Mouse (Mus musculus) thymus, postnatal 0 days (tissue): ENCODE measurements around the gene Nup153. TPM values are rescaled to one million over a fixed set of nuclear protein-coding genes. Genes with fewer than 3 reads are reported as not detected.

Experiments
- DNase-seq: peaks from one replicate; pipeline ENCODE4 v3.0.0-alpha.2; 2015; ENCODE audit warnings: low spot score
- polyA plus RNA-seq: library from polyadenylated mRNA; unstranded; fragments of >200 nt; fragmentation: Nextera tagmentation; extraction: Ambion mirVana; gene quantifications from 2 replicates; pipeline ENCODE4 v1.2.1, GENCODE M21; 2015

Nup153 gene
- polyA plus RNA-seq: 19.5 and 22.2 TPM in 2 replicates

- peak; percentile 99 for DNase-seq
These were observed at the start of gene Nup153 for GRCm38 (mm10) chr13:46727837-46728268. Nup153 (minus strand) TSS chr13:46727940.

DNA sequence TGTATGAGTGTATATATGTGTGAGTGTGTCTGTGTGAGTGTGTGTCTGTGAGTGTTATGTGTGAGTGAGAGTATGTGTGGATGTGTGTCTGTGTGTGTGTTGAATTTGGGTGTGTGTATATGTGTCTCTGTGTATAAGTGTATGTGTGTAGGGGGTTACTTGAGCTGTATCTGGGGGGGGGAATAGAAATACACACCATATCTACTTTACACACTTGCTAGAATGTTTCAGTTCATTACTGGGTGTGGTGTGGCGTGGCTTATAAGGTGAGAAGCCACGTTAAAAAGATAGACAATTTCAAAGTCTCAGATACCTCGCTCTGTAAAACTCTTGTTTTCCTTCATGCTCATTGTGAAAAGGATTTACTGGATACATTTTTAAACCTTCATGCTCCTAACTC is 49.7 kb upstream of the Nup153 start:
- DNase-seq: no peak

- DNase-seq: no peak
These were observed 49.0 kb upstream of the Nup153 start for GRCm38 (mm10) chr13:46776636-46777305.

DNA sequence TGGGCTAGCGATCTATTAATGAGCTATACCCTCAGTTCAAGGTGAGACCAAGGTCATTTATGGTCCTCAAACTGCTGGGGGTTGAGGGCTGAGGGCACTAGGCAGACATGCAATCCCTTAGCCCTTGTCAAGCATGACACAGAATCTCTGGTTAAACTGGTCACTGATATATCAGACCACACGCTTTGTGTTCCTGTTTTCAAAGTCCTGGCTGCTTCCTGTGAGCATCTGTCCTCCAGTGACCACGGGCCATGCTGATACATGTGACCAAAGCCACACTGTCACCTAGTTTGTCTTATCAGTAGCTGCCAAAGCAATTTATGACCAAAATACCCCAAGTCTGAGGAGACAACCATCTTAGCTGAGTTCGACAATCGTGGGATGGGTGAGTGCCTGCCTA is 47.3 kb upstream of the Nup153 start:
- DNase-seq: no peak

- no peak for DNase-seq
These were observed 44.8 kb upstream of the Nup153 start for GRCm38 (mm10) chr13:46772581-46772980.

GRCm38 (mm10) chr13:46765361-46765760 is 37.6 kb upstream of the Nup153 start:
- no peak for DNase-seq

DNA sequence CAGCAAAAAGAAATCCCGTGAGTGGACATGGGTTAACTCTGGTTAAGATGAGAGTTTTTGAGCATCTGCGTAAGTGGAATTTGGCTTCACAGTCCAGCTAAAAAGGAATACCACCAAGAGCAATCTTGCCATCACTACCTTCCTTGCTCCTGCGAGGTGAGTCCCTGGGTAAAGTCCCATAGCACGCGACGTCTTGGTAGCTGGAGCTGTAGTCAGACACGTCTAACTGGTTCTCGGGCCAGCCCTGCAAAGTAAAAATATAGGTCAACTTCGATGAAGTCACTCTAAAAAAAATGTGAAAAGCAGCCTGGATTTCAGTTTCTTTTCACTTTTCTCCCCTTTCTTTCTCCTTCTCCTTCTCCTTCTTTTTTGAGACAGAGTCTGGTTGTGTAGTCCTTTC is 35.5 kb upstream of the Nup153 start:
- DNase-seq: no peak

- DNase-seq: no peak
These were observed 33.2 kb upstream of the Nup153 start for GRCm38 (mm10) chr13:46760921-46761320.

DNA sequence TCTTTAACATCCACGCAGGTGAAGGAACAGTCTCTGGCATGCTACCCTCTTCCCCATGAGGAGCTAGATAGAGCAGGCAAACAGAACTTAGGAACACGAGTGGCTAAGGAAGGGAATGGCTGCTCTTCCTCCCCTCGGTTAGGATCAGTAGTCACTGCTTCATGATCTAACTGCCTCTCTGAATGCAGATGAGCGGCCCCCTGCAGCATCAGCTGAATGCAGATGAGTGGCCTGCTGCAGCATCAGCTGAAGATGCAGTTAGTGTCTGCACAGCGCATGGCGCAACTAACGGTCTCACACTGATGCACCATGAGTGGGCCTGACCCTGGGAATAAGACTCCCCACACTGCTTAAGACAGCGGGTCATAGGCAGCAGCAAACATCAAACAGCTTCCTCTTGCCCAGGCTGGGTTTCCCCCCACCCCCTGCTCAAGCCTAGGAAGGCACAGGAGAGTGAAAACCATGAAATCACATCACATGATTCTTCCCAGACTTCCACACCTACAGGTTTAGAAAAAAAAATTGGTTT is 31.6 kb upstream of the Nup153 start:
- DNase-seq: no peak

DNA sequence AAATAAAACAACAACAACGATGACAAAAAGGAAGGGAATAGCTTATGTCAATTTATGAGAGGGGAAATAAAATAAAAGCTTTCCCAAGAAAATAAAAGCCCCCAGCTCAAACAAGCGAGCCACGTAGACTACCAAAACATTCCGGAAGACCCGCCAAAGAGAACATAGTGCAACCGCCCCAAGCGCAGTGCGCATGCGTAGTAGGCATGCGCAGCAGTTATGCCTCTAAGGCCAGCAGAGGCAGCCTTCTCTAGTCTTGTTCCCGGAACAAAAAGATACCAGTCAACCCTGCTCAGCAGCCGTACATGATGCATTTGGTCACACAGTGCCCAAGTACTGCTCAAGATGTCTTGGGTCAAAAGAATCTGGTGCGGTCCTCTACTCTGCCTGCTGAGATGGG is 30.9 kb upstream of the Nup153 start:
- DNase-seq: no peak

GRCm38 (mm10) chr13:46757946-46758345 is 30.2 kb upstream of the Nup153 start:
- no peak for DNase-seq

DNA sequence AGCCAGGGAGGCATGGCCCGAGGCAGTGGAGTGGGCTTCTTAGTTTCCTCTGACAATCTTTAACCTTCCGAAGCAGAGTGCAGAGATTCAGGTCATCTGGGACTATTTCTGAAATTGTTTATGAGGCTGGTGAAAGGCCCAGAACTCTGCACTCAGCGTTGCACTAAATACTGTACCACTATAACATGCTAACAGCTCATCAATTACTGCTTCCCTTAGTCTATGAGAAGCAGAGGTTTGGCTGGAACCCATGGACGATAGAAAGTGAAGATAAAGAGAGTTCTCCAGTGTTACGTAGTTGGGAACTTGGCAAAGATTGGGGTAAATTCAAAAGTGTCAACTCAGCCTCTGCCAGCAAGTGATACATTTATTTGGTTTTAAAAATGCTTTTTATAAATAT is 25.6 kb upstream of the Nup153 start:
- no peak for DNase-seq

DNA sequence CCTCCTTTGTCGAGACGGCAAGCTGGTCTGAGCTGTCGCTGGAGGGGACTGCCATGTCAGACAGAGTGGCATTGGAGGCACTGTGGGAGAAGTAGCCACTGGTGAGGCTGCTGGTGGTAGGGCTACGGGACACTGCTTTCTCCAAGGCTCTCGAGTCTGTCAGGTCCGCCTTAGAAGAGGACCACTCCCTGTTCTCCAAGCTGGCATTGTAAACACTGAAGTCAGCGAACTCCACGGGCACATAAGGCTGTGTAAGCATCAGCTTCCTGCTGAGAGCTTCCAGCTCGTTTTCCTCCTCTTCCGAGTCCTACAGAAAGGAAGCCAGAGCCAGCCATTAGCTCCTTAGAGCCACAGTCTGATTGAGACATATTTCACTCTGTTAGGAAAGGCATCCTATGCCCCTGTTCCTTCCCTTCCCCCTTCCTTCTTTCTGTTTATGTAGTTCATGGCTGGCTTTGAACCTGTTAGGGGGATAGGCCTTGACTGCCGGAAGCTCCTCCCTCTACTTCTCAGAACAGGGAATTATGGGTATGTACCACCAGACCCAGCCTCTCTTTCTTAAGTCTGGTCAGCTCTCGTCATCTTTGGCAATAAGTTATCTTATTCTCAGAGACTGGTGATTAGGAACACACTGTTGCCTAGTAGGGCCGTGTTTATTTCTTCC is 25.0 kb upstream of the Nup153 start:
- no peak for DNase-seq

DNA sequence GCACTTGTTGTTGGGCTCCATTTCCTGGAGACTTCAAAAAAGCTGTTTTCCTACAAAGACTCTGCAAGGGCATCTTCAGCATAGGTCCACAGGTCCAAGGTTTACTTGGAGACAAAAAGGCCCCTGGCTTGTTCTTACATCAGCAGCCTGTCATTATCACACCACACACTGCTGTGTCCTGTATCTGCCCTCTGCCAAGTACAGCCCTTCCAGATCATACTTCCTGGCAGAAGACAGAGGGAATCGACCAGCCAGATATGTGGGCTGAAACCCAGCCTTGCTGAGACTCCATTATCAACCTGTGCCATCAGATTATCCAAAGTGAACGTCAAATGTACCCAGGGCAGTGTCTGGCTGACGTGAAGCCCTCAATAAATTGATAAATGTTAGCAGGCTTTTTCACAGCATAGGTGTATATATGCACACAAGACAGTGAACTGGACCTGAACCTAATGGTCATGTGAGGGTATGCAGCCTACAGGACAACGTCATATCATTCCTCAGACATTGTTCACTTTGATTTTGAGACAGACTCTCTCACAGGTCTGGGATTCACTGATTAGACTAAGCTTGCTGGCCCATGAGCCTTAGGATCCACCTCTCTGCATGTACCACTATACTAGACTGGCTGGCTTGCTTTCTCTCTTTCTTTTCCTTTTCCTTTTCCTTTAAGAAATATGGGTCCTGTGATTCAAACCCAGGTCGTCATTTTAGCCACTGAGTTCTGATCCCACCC is 20.6 kb upstream of the Nup153 start:
- DNase-seq: no peak

- no peak for DNase-seq
These were observed 16.1 kb upstream of the Nup153 start for GRCm38 (mm10) chr13:46743821-46744220.

- no peak for DNase-seq
These were observed 14.6 kb upstream of the Nup153 start for GRCm38 (mm10) chr13:46742367-46742766.

GRCm38 (mm10) chr13:46739426-46739825 is 11.7 kb upstream of the Nup153 start:
- no peak for DNase-seq

DNA sequence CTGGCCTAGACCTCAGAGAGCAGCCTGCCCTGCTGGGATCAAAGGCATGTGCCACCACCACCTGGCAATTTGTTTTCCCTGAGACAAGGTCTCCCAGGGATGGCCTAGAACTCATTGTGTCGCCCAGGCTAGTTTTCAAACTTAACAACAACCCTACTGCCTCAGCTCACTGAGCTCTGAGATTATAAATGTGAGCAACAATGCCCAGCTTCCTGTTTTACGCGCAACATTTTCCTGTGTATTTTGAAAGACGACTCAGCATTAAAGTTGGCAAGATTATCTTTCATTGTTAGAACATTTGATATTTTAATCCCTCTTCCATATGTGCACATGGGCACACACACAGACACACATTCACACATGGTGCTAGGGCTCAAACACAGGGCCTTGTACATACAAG is 9.7 kb upstream of the Nup153 start:
- no peak for DNase-seq

GRCm38 (mm10) chr13:46736479-46736865 is 8.7 kb upstream of the Nup153 start:
- peak; percentile 68 for DNase-seq

GRCm38 (mm10) chr13:46735808-46736478 is 8.2 kb upstream of the Nup153 start:
- DNase-seq: peak; percentile 88

DNA sequence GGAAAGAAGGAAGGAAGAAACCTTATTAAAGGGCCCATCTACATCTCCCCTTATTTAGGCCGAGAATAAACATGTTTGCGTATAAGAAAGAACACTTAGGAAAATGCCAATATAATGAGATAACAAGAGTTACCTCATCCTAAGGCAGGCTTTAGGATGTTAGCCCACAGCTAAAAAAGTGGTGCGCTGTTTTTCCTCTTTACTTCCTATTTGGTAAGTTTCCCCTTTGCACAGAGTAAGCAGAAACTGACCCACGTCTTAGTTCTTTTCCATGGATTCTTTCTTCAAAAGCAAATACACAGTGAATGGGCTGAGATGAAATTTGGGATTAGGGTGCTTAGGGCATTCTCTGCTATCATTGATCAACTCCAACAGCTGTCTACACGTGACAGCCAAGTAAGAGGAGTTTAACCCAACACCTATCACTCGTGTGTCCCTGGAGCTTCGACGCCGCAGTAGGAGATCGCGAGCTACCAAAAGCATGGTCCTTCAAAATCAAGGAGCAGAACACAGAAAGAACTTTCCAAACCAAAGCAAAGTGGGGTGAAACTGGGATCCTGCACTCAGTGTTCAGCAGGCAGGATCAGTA is 7.6 kb upstream of the Nup153 start:
- DNase-seq: no peak
